Mouse (Mus musculus) ES-Bruce4 (cell line): ENCODE results near the gene Aqp11. TPM values are rescaled to one million over a fixed set of nuclear protein-coding genes. Genes with fewer than 3 reads are reported as not detected.

Experiments used
- H3K27ac ChIP-seq: 2 replicates; pipeline ENCODE4 v1.5.1; 2012; ENCODE audit warnings: low read length, inconsistent platforms; ENCODE audit not compliant: insufficient read depth
- H3K27me3 ChIP-seq: 2 replicates; pipeline ENCODE4 v1.6.1; 2012; ENCODE audit warnings: mild to moderate bottlenecking, low read length, inconsistent platforms; ENCODE audit not compliant: control insufficient read depth, poor library complexity, insufficient read depth, severe bottlenecking
- H3K36me3 ChIP-seq: 2 replicates; pipeline ENCODE4 v1.6.1; 2012; ENCODE audit warnings: inconsistent platforms, mild to moderate bottlenecking, low read length, moderate library complexity; ENCODE audit not compliant: control insufficient read depth, poor library complexity, insufficient read depth, severe bottlenecking
- H3K4me1 ChIP-seq: one replicate; pipeline ENCODE4 v1.8.1; 2011; ENCODE audit warnings: low read length; ENCODE audit not compliant: control insufficient read depth, insufficient read depth
- H3K4me3 ChIP-seq: 2 replicates; pipeline ENCODE4 v1.5.1; 2011; ENCODE audit warnings: low read depth, mild to moderate bottlenecking, low read length
- H3K9ac ChIP-seq: 2 replicates; pipeline ENCODE4 v1.6.1; 2012; ENCODE audit warnings: low read depth, mild to moderate bottlenecking, inconsistent platforms; ENCODE audit not compliant: poor library complexity, severe bottlenecking
- H3K9me3 ChIP-seq: replicated peaks from 2 replicates; pipeline ENCODE4 v1.6.1; 2012; ENCODE audit warnings: mild to moderate bottlenecking, low read length, inconsistent platforms; ENCODE audit not compliant: control insufficient read depth, poor library complexity, insufficient read depth, severe bottlenecking
- CTCF ChIP-seq: IDR thresholded peaks from one replicate; pipeline ENCODE4 v1.8.1; 2011; ENCODE audit warnings: low read depth, low read length
- EP300 ChIP-seq: IDR thresholded peaks from 2 replicates; pipeline ENCODE4 v1.6.1; 2011; ENCODE audit warnings: low read depth, low read length; ENCODE audit not compliant: insufficient read depth
- POLR2A ChIP-seq: IDR thresholded peaks from one replicate; pipeline ENCODE4 v1.8.1; 2011; ENCODE audit warnings: low read length; ENCODE audit not compliant: insufficient read depth
- polyA plus RNA-seq: library from polyadenylated mRNA; stranded (reverse); fragments of >200 nt; gene quantifications from 2 replicates; pipeline ENCODE4 v1.2.4, GENCODE M21; 2011; ENCODE audit warnings: low read depth; ENCODE audit not compliant: missing spikeins, insufficient read depth, insufficient read length

The Aqp11 gene
- polyA plus RNA-seq, 1 experiment: 4.6 TPM

- Histone ChIP-seq H3K4me1 (no peaks in the 10 kb centered on the region), H3K4me3 (no peak overlapping the region), H3K27ac (no peak overlapping the region), H3K9ac (no peak overlapping the region), H3K9me3 (no peaks in the 10 kb centered on the region), H3K27me3 (no peaks in the 10 kb centered on the region), H3K36me3 (no peaks in the 10 kb centered on the region)
- no peak for TF ChIP-seq POLR2A
These were observed 27.9 kb upstream of the Aqp11 start for GRCm38 (mm10) chr7:97765963-97766347.

GRCm38 (mm10) chr7:97765181-97765962 is 27.3 kb upstream of the Aqp11 start:
- H3K4me1 ChIP-seq: no peaks in the 10 kb centered on the region
- H3K9ac ChIP-seq: no peak overlapping the region
- H3K9me3 ChIP-seq: no peaks in the 10 kb centered on the region
- no peak overlapping the region for H3K4me3 ChIP-seq
- H3K36me3 ChIP-seq: no peaks in the 10 kb centered on the region
- H3K27me3 ChIP-seq: no peaks in the 10 kb centered on the region
- H3K27ac ChIP-seq: no peak overlapping the region
- TF ChIP-seq CTCF: no peak
- no peak for TF ChIP-seq POLR2A
- no peak for TF ChIP-seq EP300

GRCm38 (mm10) chr7:97764591-97764990 is 26.5 kb upstream of the Aqp11 start:
- H3K9me3 ChIP-seq: no peaks in the 10 kb centered on the region

GRCm38 (mm10) chr7:97756967-97757881 is 19.1 kb upstream of the Aqp11 start:
- Histone ChIP-seq H3K9ac (0 out of 2 replicates have a peak overlapping the region, but pooled peaks have one; percentile 0), H3K27me3 (no peaks in the 10 kb centered on the region), H3K9me3 (no peaks in the 10 kb centered on the region), H3K27ac (peak overlapping the region; percentile 85), H3K4me3 (no peak overlapping the region), H3K4me1 (peaks cover 9% of the 10 kb centered on the region), H3K36me3 (no peaks in the 10 kb centered on the region)
- no peak for TF ChIP-seq POLR2A
- TF ChIP-seq EP300: 0 out of 2 replicates have a peak, but pooled peaks have one; percentile 18

More at GRCm38 (mm10) chr7:97764591-97764990, 26.5 kb upstream of the Aqp11 start:
- H3K4me3 ChIP-seq: no peak overlapping the region
- TF ChIP-seq POLR2A: no peak
- no peak for TF ChIP-seq EP300
- TF ChIP-seq CTCF: no peak
- no peaks in the 10 kb centered on the region for H3K36me3 ChIP-seq
- no peak overlapping the region for H3K27ac ChIP-seq
- H3K4me1 ChIP-seq: no peaks in the 10 kb centered on the region
- H3K9ac ChIP-seq: no peak overlapping the region
- no peaks in the 10 kb centered on the region for H3K27me3 ChIP-seq

GRCm38 (mm10) chr7:97749207-97750190 is 11.4 kb upstream of the Aqp11 start:
- H3K4me3 ChIP-seq: no peak overlapping the region

More at GRCm38 (mm10) chr7:97749207-97750190, 11.4 kb upstream of the Aqp11 start:
- no peaks in the 10 kb centered on the region for H3K27me3 ChIP-seq
- peaks cover 4% of the 10 kb centered on the region for H3K4me1 ChIP-seq
- H3K9me3 ChIP-seq: no peaks in the 10 kb centered on the region
- H3K27ac ChIP-seq: 0 out of 2 replicates have a peak overlapping the region, but pooled peaks have one; percentile 4
- TF ChIP-seq POLR2A (no peak), EP300 (no peak), CTCF (peak; percentile 10)
- H3K36me3 ChIP-seq: no peaks in the 10 kb centered on the region
- H3K9ac ChIP-seq: no peak overlapping the region
